Mouse (Mus musculus) CH12.LX (cell line): ENCODE data around the gene Mybph. TPM values are rescaled to one million over a fixed set of nuclear protein-coding genes. Genes with fewer than 3 reads are reported as not detected.

Experiments
- DNase-seq: peaks from one replicate; pipeline ENCODE4 v3.0.0-alpha.2; 2013; ENCODE audit errors: extremely low read depth
- H3K27ac ChIP-seq: 2 replicates; pipeline ENCODE4 v1.5.1; 2012; ENCODE audit warnings: low read depth, mild to moderate bottlenecking, control low read depth, moderate library complexity; ENCODE audit not compliant: insufficient read depth
- H3K27me3 ChIP-seq: replicated peaks from 2 replicates; pipeline ENCODE3; 2012; ENCODE audit warnings: inconsistent platforms
- H3K36me3 ChIP-seq, 2 experiments: replicated peaks in 1 of 2; 2 replicates each; pipeline versions ENCODE3 to v1.6.1; 2012; ENCODE audit warnings: inconsistent platforms in 1 of 2, low read length in 1 of 2, mild to moderate bottlenecking in 1 of 2, mixed read lengths in 1 of 2, moderate library complexity in 1 of 2; ENCODE audit not compliant: control insufficient read depth in 1 of 2, insufficient read depth in 1 of 2
- H3K4me1 ChIP-seq, 2 experiments: 2 replicates each; pipeline ENCODE4 v1.6.1; 2012; ENCODE audit warnings: inconsistent platforms in 1 of 2, moderate library complexity in 1 of 2; ENCODE audit not compliant: insufficient read depth in 2 of 2, control insufficient read depth in 1 of 2
- H3K4me2 ChIP-seq: 2 replicates; pipeline ENCODE4 v1.6.1; 2012; ENCODE audit warnings: low read depth, mild to moderate bottlenecking, control low read depth; ENCODE audit not compliant: poor library complexity, insufficient read depth, severe bottlenecking
- H3K4me3 ChIP-seq, 3 experiments: fragments of 150-350 bp in 1 of 3; sonication (generic) in 1 of 3; replicated peaks in 1 of 3; 2 replicates each; pipeline versions ENCODE3 to v1.5.1; 2011 to 2012; ENCODE audit warnings: low read depth in 2 of 3, low read length in 2 of 3, mild to moderate bottlenecking in 2 of 3, moderate library complexity in 2 of 3, control low read depth in 1 of 3, improper control_type of control experiment in 1 of 3, inconsistent platforms in 1 of 3, mixed read lengths in 1 of 3; ENCODE audit not compliant: poor library complexity in 1 of 3
- H3K79me2 ChIP-seq: replicated peaks from 2 replicates; pipeline ENCODE4 v1.6.1; 2012; ENCODE audit warnings: mild to moderate bottlenecking, moderate library complexity; ENCODE audit not compliant: control insufficient read depth, poor library complexity, insufficient read depth, severe bottlenecking; ENCODE audit errors: extremely low read depth
- H3K9ac ChIP-seq: 2 replicates; pipeline ENCODE4 v1.6.1; 2012; ENCODE audit warnings: low read depth, mild to moderate bottlenecking, control low read depth, moderate library complexity; ENCODE audit not compliant: insufficient read depth
- H3K9me3 ChIP-seq: replicated peaks from 2 replicates; pipeline ENCODE3; 2012; ENCODE audit warnings: low read length, inconsistent platforms, mixed read lengths
- BHLHE40 ChIP-seq: IDR thresholded peaks from 2 replicates; pipeline ENCODE4 v1.6.1; 2011; ENCODE audit warnings: mild to moderate bottlenecking, low read depth, low read length, improper control_type of control experiment
- CHD1 ChIP-seq: IDR thresholded peaks from 2 replicates; pipeline ENCODE4 v1.6.1; 2012; ENCODE audit warnings: low read depth, low read length, improper control_type of control experiment, inconsistent platforms
- CHD2 ChIP-seq: IDR thresholded peaks from 2 replicates; pipeline ENCODE4 v1.6.1; 2011; ENCODE audit warnings: low read length, improper control_type of control experiment
- CTCF ChIP-seq, 2 experiments: IDR thresholded peaks in 1 of 2; conservative IDR thresholded peaks in 1 of 2; 2 replicates each; pipeline ENCODE4 v1.5.1; 2011 to 2012; ENCODE audit warnings: low read depth in 2 of 2, low read length in 2 of 2, improper control_type of control experiment in 1 of 2, inconsistent platforms in 1 of 2, mild to moderate bottlenecking in 1 of 2, moderate library complexity in 1 of 2
- E2F4 ChIP-seq: IDR thresholded peaks from 2 replicates; pipeline ENCODE4 v1.6.1; 2011; ENCODE audit warnings: low read depth, low read length, improper control_type of control experiment; ENCODE audit not compliant: insufficient replicate concordance
- ELF1 ChIP-seq: IDR thresholded peaks from 2 replicates; pipeline ENCODE4 v1.6.1; 2014; ENCODE audit warnings: low read depth, mild to moderate bottlenecking, inconsistent platforms, low read length, improper control_type of control experiment
- EP300 ChIP-seq: IDR thresholded peaks from 2 replicates; pipeline ENCODE4 v1.6.1; 2011; ENCODE audit warnings: low read length, improper control_type of control experiment
- ETS1 ChIP-seq: conservative IDR thresholded peaks from 2 replicates; pipeline ENCODE4 v1.6.1; 2012; ENCODE audit warnings: low read depth, mild to moderate bottlenecking, inconsistent platforms, low read length, improper control_type of control experiment, moderate library complexity
- GABPA ChIP-seq: IDR thresholded peaks from 2 replicates; pipeline ENCODE4 v1.6.1; 2012; ENCODE audit warnings: low read depth, low read length, improper control_type of control experiment, inconsistent platforms; ENCODE audit not compliant: insufficient replicate concordance
- HCFC1 ChIP-seq: IDR thresholded peaks from 2 replicates; pipeline ENCODE4 v1.6.1; 2012; ENCODE audit warnings: low read depth, mild to moderate bottlenecking, inconsistent platforms, low read length, improper control_type of control experiment
- IRF4 ChIP-seq: IDR thresholded peaks from 2 replicates; pipeline ENCODE4 v1.6.1; 2014; ENCODE audit warnings: low read depth, mild to moderate bottlenecking, inconsistent platforms, low read length, improper control_type of control experiment
- JUN ChIP-seq: IDR thresholded peaks from 2 replicates; pipeline ENCODE4 v1.6.1; 2011; ENCODE audit warnings: low read depth, mild to moderate bottlenecking, low read length, improper control_type of control experiment, moderate library complexity; ENCODE audit not compliant: insufficient read depth
- JUND ChIP-seq: conservative IDR thresholded peaks from 2 replicates; pipeline ENCODE4 v1.6.1; 2011; ENCODE audit warnings: low read depth, low read length, improper control_type of control experiment
- KAT2A ChIP-seq: IDR thresholded peaks from 2 replicates; pipeline ENCODE4 v1.6.1; 2012; ENCODE audit warnings: low read length, improper control_type of control experiment, inconsistent platforms; ENCODE audit not compliant: insufficient replicate concordance
- MAFK ChIP-seq: IDR thresholded peaks from 2 replicates; pipeline ENCODE4 v1.6.1; 2011; ENCODE audit warnings: low read length, improper control_type of control experiment; ENCODE audit not compliant: insufficient replicate concordance
- MAX ChIP-seq: IDR thresholded peaks from 2 replicates; pipeline ENCODE4 v1.6.1; 2011; ENCODE audit warnings: low read length, improper control_type of control experiment
- MAZ ChIP-seq: IDR thresholded peaks from 2 replicates; pipeline ENCODE4 v1.6.1; 2012; ENCODE audit warnings: low read depth, mild to moderate bottlenecking, inconsistent platforms, low read length, improper control_type of control experiment, moderate library complexity
- MEF2A ChIP-seq: IDR thresholded peaks from 2 replicates; pipeline ENCODE4 v1.6.1; 2014; ENCODE audit warnings: low read depth, mild to moderate bottlenecking, inconsistent platforms, low read length, improper control_type of control experiment, borderline replicate concordance
- MXI1 ChIP-seq: IDR thresholded peaks from 2 replicates; pipeline ENCODE4 v1.6.1; 2011; ENCODE audit warnings: mild to moderate bottlenecking, low read depth, low read length, improper control_type of control experiment
- NELFE ChIP-seq: IDR thresholded peaks from 2 replicates; pipeline ENCODE4 v1.6.1; 2011; ENCODE audit warnings: low read depth, low read length, improper control_type of control experiment
- PAX5 ChIP-seq: IDR thresholded peaks from 2 replicates; pipeline ENCODE4 v1.6.1; 2012; ENCODE audit warnings: low read length, inconsistent platforms, mixed read lengths
- POLR2A ChIP-seq: IDR thresholded peaks from 2 replicates; pipeline ENCODE4 v1.6.1; 2011; ENCODE audit warnings: low read depth, mild to moderate bottlenecking, improper control_type of control experiment, low read length
- RCOR1 ChIP-seq: conservative IDR thresholded peaks from 2 replicates; pipeline ENCODE4 v1.6.1; 2012; ENCODE audit warnings: low read depth, mild to moderate bottlenecking, inconsistent platforms, low read length, improper control_type of control experiment
- SIN3A ChIP-seq: IDR thresholded peaks from 2 replicates; pipeline ENCODE4 v1.6.1; 2012; ENCODE audit warnings: low read length, improper control_type of control experiment, inconsistent platforms
- SMC3 ChIP-seq: IDR thresholded peaks from 2 replicates; pipeline ENCODE4 v1.6.1; 2011; ENCODE audit warnings: low read depth, low read length, improper control_type of control experiment
- TBP ChIP-seq: conservative IDR thresholded peaks from 2 replicates; pipeline ENCODE4 v1.6.1; 2011; ENCODE audit warnings: low read depth, low read length, improper control_type of control experiment
- TCF12 ChIP-seq: IDR thresholded peaks from 2 replicates; pipeline ENCODE4 v1.6.1; 2014; ENCODE audit warnings: low read depth, mild to moderate bottlenecking, inconsistent platforms, low read length, improper control_type of control experiment
- UBTF ChIP-seq: IDR thresholded peaks from 2 replicates; pipeline ENCODE4 v1.6.1; 2012; ENCODE audit warnings: low read depth, mild to moderate bottlenecking, inconsistent platforms, low read length, improper control_type of control experiment, moderate library complexity
- USF2 ChIP-seq: conservative IDR thresholded peaks from 2 replicates; pipeline ENCODE4 v1.6.1; 2011; ENCODE audit warnings: low read depth, low read length, improper control_type of control experiment
- ZC3H11A ChIP-seq: IDR thresholded peaks from 2 replicates; pipeline ENCODE4 v1.6.1; 2012; ENCODE audit warnings: low read depth, mild to moderate bottlenecking, inconsistent platforms, low read length, improper control_type of control experiment
- ZMIZ1 ChIP-seq: IDR thresholded peaks from 2 replicates; pipeline ENCODE4 v1.6.1; 2012; ENCODE audit warnings: low read depth, mild to moderate bottlenecking, inconsistent platforms, low read length, improper control_type of control experiment
- ZNF384 ChIP-seq: IDR thresholded peaks from 2 replicates; pipeline ENCODE4 v1.6.1; 2012; ENCODE audit warnings: low read depth, low read length, improper control_type of control experiment, inconsistent platforms
- dilution Hi-C: fragments of 300-500 bp; cut with MboI; formaldehyde crosslinking; loops from 2 replicates; pipeline ENCODE4 v1.14.3; 2020; ENCODE audit warnings: low sequenced_read_pairs; ENCODE audit not compliant: extremely low pct_unique_long_range_greater_than_20kb, extremely low pct_ligation_motif_present
- in situ Hi-C: fragments of 300-500 bp; cut with MboI; formaldehyde crosslinking; loops from 3 replicates; pipeline ENCODE4 v1.14.3; 2019; ENCODE audit warnings: low sequenced_read_pairs, low pct_ligation_motif_present, low pct_unique_long_range_greater_than_20kb, mixed read lengths
- polyA plus RNA-seq: library from polyadenylated mRNA; unstranded; fragments of >175 nt; gene quantifications from 2 replicates; pipeline ENCODE4 v1.2.1, GENCODE M21; 2012; ENCODE audit warnings: low read depth; ENCODE audit not compliant: insufficient read length
- total RNA-seq, 2 experiments: library from RNA; depleted of rRNA; stranded (reverse); fragments of 300-350 nt in 1 of 2; fragments of >200 nt in 1 of 2; gene quantifications; 2 replicates each; pipeline ENCODE4 v1.2.3; 2012 to 2014

Mybph gene
- total and polyA plus RNA-seq, 3 experiments = 0.25 to 3.0 (median 0.51) TPM

DNA sequence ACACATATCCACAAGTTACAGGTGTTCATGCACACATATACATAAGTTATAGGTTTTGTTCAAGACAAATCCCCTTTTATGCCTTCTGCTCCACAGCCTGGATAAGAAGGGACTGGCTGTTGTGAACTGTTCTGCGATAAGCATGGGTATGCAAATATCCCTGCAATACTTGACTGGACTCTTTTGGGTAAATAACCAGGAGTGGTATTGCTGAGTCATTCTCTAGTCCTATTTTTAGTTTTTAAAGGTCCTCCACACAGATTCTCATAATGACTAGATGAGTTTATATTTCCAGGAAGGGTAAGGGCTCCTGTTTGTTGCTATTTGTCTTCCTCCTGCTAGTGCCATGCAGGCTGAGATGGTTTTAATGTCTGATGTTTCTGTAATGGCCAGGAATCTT, 27.9 kb downstream of the Mybph start:
- DNase-seq = peak; percentile 84
- H3K4me1 ChIP-seq = peaks cover 35 to 58% of the 10 kb centered on the region in 2 experiments
- H3K9me3 ChIP-seq = no peaks in the 10 kb centered on the region
- peak overlapping the region; percentile 45; the same call in 1 of the 2 replicates for H3K4me2 ChIP-seq
- TF ChIP-seq KAT2A (no peak), ZMIZ1 (no peak), TBP (0 out of 2 replicates have a peak, but pooled peaks have one; percentile 21), ZNF384 (no peak), TCF12 (peak; percentile 28; the same call in 1 of the 2 replicates), CHD2 (no peak), MAFK (peak; percentile 96), JUND (peak; percentile 90), MAX (no peak), HCFC1 (no peak), PAX5 (no peak), USF2 (no peak), SIN3A (peak; percentile 81), ZC3H11A (no peak), EP300 (peak; percentile 91), GABPA (no peak), E2F4 (no peak), ELF1 (no peak), IRF4 (peak; percentile 93), RCOR1 (0 out of 2 replicates have a peak, but pooled peaks have one; percentile 63), BHLHE40 (peak; percentile 73), MEF2A (peak; percentile 98), MXI1 (0 out of 2 replicates have a peak, but pooled peaks have one; percentile 16), POLR2A (no peak), UBTF (no peak), MAZ (no peak), NELFE (no peak), JUN (peak; percentile 85), SMC3 (no peak), CTCF (conservative IDR thresholded peaks at IDR 0.05 in 1 of 2, IDR thresholded peaks at IDR 0.05 in 1 of 2; ENCODE audit: low read depth in 2 of 2, low read length in 2 of 2) (no peak), ETS1 (peak; percentile 95), CHD1 (no peak)
- dilution Hi-C loops = no loop called here
- no peaks in the 10 kb centered on the region for H3K79me2 ChIP-seq
- H3K27me3 ChIP-seq = no peaks in the 10 kb centered on the region
- H3K4me3 ChIP-seq = no peak overlapping the region
- H3K36me3 ChIP-seq = no peaks in the 10 kb centered on the region
- in situ Hi-C loops = no loop called here
- H3K27ac ChIP-seq = no peak overlapping the region
- H3K9ac ChIP-seq = no peak overlapping the region
